Mouse (Mus musculus): Measurements from ENCODE around the gene Asb2.

Asb2 gene

GRCm38 (mm10) chr12:103360812-103361211 is 5.0 kb upstream of the Asb2 start:
- DNase-seq (ENCODE audit: low spot score) = no peak

DNA sequence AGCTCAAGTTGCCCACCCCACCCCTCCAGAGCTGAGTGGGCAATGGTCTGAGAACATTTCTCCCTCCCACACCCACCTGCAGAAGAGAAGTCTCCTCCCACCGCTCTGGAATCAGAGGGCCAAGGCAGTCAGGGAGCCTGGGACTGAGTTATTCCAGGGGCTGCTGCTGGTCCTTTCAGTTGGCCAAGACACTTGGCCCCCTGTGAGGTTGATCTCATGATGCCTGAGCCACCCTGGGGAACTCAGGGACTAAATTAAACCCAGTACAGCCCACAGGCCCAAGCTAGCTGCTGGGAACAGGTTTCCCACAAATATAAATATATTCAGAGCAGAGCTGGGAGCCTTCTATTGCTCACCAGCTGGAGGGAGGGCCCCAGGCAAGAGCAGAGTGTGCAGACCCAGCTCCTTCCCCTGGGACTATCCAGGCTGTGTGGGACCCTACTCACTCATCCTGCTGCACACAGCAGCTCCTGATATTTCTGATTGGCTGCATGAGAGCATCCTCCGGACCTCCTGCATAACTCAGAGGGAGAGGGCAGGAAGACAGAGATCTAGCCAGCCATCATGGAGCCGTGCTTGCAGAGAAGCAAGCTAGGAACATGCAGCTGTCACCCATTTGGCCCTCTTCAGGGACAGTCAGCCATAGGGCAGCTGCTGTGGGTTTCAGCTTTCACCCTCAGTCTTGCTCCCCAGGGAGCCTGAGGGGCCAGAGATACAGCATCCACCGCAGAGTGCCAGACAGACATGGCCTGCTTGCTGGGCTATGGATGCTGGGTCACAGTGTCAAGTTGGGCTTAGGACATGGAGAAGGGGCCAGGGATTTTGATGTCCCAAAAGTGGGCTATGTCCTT is 3.4 kb upstream of the Asb2 start:
- DNase-seq (ENCODE audit: low spot score) = no peak

GRCm38 (mm10) chr12:103358216-103358615 is 2.4 kb upstream of the Asb2 start:
- no peak for DNase-seq (ENCODE audit: low spot score)

GRCm38 (mm10) chr12:103356415-103356748 is 581 bp upstream of the Asb2 start:
- DNase-seq (ENCODE audit: low spot score) = no peak

DNA sequence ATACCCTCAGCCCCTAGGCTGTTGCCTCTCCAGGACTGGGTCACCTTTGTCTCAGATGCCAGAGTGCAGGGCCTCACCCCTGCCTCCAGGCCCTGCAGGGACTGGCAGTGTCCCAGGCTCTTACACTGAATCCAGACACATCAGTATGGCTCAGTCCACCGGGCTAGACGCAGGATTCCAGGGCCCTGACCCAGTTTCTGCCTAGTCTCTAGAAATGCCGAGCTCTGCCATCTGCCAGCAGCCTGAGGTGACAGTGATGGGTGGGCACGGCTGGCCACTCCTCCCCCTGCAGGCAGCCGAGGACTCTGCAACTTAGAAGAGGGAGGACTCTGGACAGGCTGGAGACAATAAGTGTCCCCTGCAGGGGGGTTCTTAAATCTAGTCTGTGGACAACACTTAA is 2.3 kb downstream of the Asb2 start:
- DNase-seq (ENCODE audit: low spot score) = no peak

GRCm38 (mm10) chr12:103352735-103353134 is 3.1 kb downstream of the Asb2 start:
- no peak for DNase-seq (ENCODE audit: low spot score)

DNA sequence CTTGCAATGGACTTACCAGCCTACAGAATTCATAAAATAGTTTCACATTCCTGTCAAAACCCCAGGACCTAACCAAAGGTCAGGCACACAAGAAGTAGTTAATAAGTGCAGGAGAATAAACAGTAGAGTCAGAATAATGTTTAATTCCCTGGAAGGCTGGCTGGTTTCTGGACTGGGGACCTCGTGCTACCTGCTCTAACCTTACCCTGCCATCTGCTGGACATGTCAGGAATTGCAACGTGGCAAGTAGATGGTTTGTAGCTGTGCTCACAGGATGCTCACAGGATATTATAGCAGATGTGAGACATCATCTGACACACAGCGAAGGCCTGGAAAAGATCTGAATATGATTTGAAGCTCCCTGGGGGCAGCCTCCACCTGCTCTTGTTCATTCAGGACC is 7.3 kb downstream of the Asb2 start:
- peak; percentile 82 for DNase-seq (ENCODE audit: low spot score)

GRCm38 (mm10) chr12:103347406-103347805 is 8.4 kb downstream of the Asb2 start:
- no peak for DNase-seq (ENCODE audit: low spot score)

DNA sequence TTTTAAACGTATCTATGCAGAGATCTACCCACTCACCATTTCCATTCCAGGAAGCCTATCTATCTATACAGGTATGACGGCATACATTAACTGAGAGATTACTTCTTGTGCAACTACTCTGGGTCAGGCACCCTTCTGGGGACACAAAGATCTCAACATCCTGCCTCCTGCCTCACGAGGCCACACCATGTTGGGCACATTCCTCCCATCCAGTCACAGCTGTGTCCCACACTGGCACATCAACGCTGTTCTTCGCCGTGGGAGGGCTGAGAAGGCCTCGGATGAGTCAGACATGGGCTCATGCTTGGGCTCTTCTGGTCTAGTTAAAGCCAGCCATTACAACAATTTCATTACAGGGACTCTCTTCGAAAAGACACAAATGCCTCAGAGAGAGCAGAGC is 8.9 kb downstream of the Asb2 start:
- DNase-seq (ENCODE audit: low spot score) = no peak

- no peak for DNase-seq (ENCODE audit: low spot score)
Measured at GRCm38 (mm10) chr12:103344934-103345333, 10.9 kb downstream of the Asb2 start.

GRCm38 (mm10) chr12:103343456-103343855 is 12.3 kb downstream of the Asb2 start:
- peak; percentile 55 for DNase-seq (ENCODE audit: low spot score)

- DNase-seq (ENCODE audit: low spot score) = no peak
Measured at GRCm38 (mm10) chr12:103341212-103341611, 14.6 kb downstream of the Asb2 start.

DNA sequence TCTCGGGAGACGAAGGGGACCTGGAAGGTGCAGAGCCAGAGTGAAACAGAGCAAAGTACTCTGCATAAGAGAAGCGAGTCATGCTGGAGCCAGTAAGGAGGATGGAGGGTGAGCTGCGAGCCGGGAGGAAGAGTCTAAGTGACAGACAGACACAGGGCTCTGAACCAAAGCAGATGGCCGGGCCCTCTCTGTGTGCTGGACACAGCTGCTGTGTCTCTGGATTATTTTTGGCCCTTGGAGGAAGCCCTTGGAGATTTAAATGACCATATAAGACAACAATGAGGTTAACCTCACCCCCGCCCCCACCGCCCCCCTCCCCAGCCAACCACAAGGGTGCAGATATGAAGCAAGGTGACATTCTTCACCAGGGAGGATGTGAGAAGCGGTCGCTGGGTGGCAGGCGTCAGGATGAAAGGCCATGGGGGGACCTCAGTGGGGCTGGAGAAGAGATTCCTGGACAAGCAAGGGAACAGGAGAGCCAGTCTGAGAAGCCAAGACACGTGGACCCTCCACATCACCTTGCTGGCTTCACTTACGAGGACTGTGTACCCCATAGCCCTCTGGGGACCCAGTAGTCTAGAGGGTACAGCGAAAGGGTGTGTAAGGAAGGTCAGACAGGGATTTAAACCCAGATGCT is 17.5 kb downstream of the Asb2 start:
- no peak for DNase-seq (ENCODE audit: low spot score)

DNA sequence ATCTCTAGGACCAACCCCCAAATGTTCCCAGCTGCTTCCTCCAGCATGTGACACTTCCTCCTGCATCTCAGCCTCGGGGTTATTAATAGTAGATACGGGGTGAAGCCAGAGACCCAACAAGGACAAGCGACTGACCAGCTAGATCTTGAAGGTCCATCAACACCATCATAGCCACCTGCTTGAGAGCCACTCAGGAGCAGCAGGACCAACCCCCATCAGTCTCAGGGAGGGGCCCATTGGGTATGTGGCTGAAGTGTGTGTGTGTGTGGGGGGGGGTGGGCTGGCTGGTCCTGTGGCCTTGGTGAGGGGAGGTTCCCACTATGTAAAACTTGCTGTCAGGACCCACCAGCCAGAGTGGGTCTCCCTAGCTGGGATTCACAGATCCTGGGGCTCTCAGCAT is 19.0 kb downstream of the Asb2 start:
- DNase-seq (ENCODE audit: low spot score) = no peak

DNA sequence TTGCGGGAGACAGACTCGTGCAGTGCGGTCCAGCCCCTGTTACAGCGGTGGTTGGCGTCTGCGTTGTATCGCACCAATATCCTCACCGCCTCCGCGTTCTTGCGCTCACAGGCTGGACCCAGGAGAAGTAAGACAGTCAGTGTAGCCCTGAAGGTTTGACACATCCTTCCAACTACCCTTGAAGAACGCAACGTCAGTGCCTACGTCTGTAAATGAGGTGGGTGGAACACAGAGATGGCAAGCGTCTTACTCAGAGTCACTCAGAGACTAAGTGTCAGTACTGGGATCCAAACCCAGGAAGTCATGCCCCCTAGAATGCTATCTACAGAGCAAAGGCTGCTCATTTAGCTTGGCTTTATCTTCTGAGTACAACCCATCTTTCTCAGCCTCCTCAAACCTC is 22.4 kb downstream of the Asb2 start:
- no peak for DNase-seq (ENCODE audit: low spot score)

- no peak for DNase-seq (ENCODE audit: low spot score)
Measured at GRCm38 (mm10) chr12:103332879-103333278, 22.9 kb downstream of the Asb2 start.

- no peak for DNase-seq (ENCODE audit: low spot score)
Measured at GRCm38 (mm10) chr12:103331491-103331890, 24.3 kb downstream of the Asb2 start.

GRCm38 (mm10) chr12:103328448-103329191 is 27.2 kb downstream of the Asb2 start:
- DNase-seq (ENCODE audit: low spot score) = no peak

GRCm38 (mm10) chr12:103327107-103327506 is 28.7 kb downstream of the Asb2 start:
- no peak for DNase-seq (ENCODE audit: low spot score)

DNA sequence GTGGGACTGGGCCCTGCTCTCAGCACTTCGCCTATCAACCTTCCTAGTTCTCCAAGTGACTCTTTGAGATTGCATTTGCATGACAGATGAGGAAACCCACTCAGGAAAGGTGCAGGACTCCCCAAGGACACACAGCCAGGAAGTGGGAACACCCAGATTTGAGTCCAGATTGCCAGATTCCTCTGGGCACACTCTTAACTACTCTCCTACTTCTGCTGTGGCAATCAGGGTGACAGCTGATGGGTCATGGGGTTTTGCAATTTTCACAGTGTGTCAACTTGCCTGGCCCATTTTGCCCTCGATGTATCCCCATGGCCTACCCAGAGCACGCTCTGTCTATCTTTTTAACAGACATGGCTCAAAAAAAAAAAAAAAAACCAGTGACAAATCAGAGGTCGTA is 29.2 kb downstream of the Asb2 start:
- DNase-seq (ENCODE audit: low spot score) = no peak

- peak; percentile 88 for DNase-seq (ENCODE audit: low spot score)
Measured at GRCm38 (mm10) chr12:103325156-103325857, 30.5 kb downstream of the Asb2 start.

DNA sequence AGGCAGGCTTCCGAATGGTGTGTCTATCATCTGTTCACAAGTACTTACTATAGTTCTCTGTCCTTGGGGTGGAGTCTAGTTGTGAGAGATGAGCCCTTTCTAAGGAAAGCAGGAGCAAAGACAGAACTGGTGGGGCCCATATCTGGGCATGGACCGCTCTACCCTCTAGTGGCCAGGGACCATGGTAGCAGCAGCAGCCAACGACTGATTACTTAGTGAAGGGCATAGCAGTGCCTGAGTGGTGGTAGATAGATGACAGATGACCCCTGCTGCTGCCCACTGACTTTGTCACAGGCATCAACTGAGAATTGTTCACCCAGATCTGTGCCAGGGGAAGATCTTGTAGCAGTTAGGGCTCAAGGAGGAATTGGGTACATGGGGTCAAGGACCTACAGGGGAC is 33.0 kb downstream of the Asb2 start:
- no peak for DNase-seq (ENCODE audit: low spot score)
